Mouse (Mus musculus) thymus, postnatal 25 days (tissue): ENCODE results near the gene Tfpi2.

Experiments used
- DNase-seq: peaks from one replicate; pipeline ENCODE4 v3.0.0; 2022

Tfpi2 gene

GRCm38 (mm10) chr6:3988750-3989149 is at the start of gene Tfpi2:
TSS of gene Tfpi2 (minus strand) at chr6:3988919.
- DNase-seq: no peak

- no peak for DNase-seq
Observed at GRCm38 (mm10) chr6:4030956-4031355, 42.2 kb upstream of the Tfpi2 start.

GRCm38 (mm10) chr6:4026367-4026766 is 37.6 kb upstream of the Tfpi2 start:
- DNase-seq: no peak

GRCm38 (mm10) chr6:4022645-4023044 is 33.9 kb upstream of the Tfpi2 start:
- DNase-seq: no peak

- DNase-seq: no peak
Observed at GRCm38 (mm10) chr6:4009548-4009947, 20.8 kb upstream of the Tfpi2 start.

- DNase-seq: no peak
Observed at GRCm38 (mm10) chr6:4008501-4009040, 19.9 kb upstream of the Tfpi2 start.

GRCm38 (mm10) chr6:4004808-4005207 is 16.1 kb upstream of the Tfpi2 start:
- DNase-seq: no peak

GRCm38 (mm10) chr6:4003890-4004306 is 15.2 kb upstream of the Tfpi2 start, which contains the start of gene Gng11:
TSS of gene Gng11 (plus strand) at chr6:4003904.
- no peak for DNase-seq

- DNase-seq: no peak
Observed at GRCm38 (mm10) chr6:4003445-4003844, 14.7 kb upstream of the Tfpi2 start.

- DNase-seq: no peak
Observed at GRCm38 (mm10) chr6:4000716-4001115, 12.0 kb upstream of the Tfpi2 start.

GRCm38 (mm10) chr6:3999296-3999695 is 10.6 kb upstream of the Tfpi2 start:
- DNase-seq: no peak

GRCm38 (mm10) chr6:3998089-3998488 is 9.4 kb upstream of the Tfpi2 start:
- no peak for DNase-seq

- no peak for DNase-seq
Observed at GRCm38 (mm10) chr6:3993492-3993891, 4.8 kb upstream of the Tfpi2 start, which contains the start of gene Gngt1. TSS of gene Gngt1 (plus strand) at chr6:3993792.

- no peak for DNase-seq
Observed at GRCm38 (mm10) chr6:3982661-3983284, 5.9 kb downstream of the Tfpi2 start.

GRCm38 (mm10) chr6:3973679-3974078 is 15.0 kb downstream of the Tfpi2 start:
- DNase-seq: no peak

- no peak for DNase-seq
Observed at GRCm38 (mm10) chr6:3967676-3968626, 20.8 kb downstream of the Tfpi2 start.

- DNase-seq: no peak
Observed at GRCm38 (mm10) chr6:3954969-3955368, 33.8 kb downstream of the Tfpi2 start.

- DNase-seq: no peak
Observed at GRCm38 (mm10) chr6:3936140-3936714, 52.5 kb downstream of the Tfpi2 start.

GRCm38 (mm10) chr6:3935606-3936005 is 53.1 kb downstream of the Tfpi2 start:
- DNase-seq: no peak

- no peak for DNase-seq
Observed at GRCm38 (mm10) chr6:3935048-3935447, 53.7 kb downstream of the Tfpi2 start.

GRCm38 (mm10) chr6:3926140-3926539 is 62.6 kb downstream of the Tfpi2 start:
- DNase-seq: no peak

- DNase-seq: no peak
Observed at GRCm38 (mm10) chr6:3922870-3923269, 65.8 kb downstream of the Tfpi2 start.

- no peak for DNase-seq
Observed at GRCm38 (mm10) chr6:3916015-3916414, 72.7 kb downstream of the Tfpi2 start.
